Mouse (Mus musculus): Measurements from ENCODE around the gene Ctf2.

DNA sequence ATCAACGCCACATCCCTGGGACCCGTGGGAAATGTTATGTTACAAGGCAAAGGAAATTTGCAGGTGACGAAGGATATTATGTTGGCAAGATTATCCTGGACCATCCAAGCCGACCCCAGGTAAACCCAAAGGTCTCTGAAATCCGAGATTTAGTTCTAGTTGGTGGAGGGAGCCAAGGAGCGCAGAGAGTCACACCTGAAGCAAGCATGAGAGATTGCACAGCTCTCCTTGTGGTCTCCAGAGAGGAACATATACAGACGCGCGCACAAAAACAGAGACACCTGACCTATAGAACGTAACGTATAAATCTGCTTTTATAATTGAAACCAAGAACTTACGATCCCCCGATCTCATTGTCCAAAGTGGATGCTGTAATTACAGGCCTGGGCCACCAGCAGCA, 51.4 kb downstream of the Ctf2 start:
- TF ChIP-seq POLR2A (IDR thresholded peaks at IDR 0.05; ENCODE audit: insufficient read depth, low read length) (no peak), CTCF (IDR thresholded peaks at IDR 0.05; ENCODE audit: low read depth, low read length) (no peak), EP300 (IDR thresholded peaks at IDR 0.05; ENCODE audit: insufficient read depth, low read depth, low read length) (no peak)

Measured in ES-Bruce4 (cell line).